ENCODE assay signal across 15 mouse cellular contexts in genomic region chr6:146197868-146198379, GRCm38 (mm10).
"Had no signal": no experiment of that assay in that cellular context is flagged by ENCODE, and none has a peak within 500 bp of the region (broad histone marks: within the 10 kb centered on the region; RNA-seq: fewer than 3 reads in every experiment).

No protein-coding gene starts in this region.

- H3K27ac ChIP-seq: layer of hippocampus, adult 2 months; liver, embryonic 14.5 days; midbrain, embryonic 10.5 days; neural tube, embryonic 15.5 days had no signal

- H3K36me3 ChIP-seq: midbrain, embryonic 10.5 days; neural tube, embryonic 15.5 days had no signal

- H3K4me2 ChIP-seq: neural tube, embryonic 15.5 days had no signal

- ATAC-seq: lung, postnatal 0 days had no signal

- H3K4me3 ChIP-seq: layer of hippocampus, adult 2 months; midbrain, embryonic 10.5 days; myocyte; neural tube, embryonic 15.5 days had no signal

- H3K9ac ChIP-seq: liver, embryonic 14.5 days; neural tube, embryonic 15.5 days had no signal

- DNase-seq: kidney, adult 18-20 months; kidney, postnatal 10 days; kidney, postnatal 4 days; left cerebral cortex, postnatal 4 days; lung, adult 2 months; lung, postnatal 4 days; midbrain, embryonic 14.5 days; right cerebral cortex, adult 18-20 months; thymus, postnatal 36 days had no signal

- H3K27me3 ChIP-seq: neural tube, embryonic 15.5 days had no signal

- H3K4me1 ChIP-seq: neural tube, embryonic 15.5 days had no signal
